Mouse (Mus musculus): ENCODE measurements around the gene Pet117. TPM values are rescaled to one million over a fixed set of nuclear protein-coding genes. Genes with fewer than 3 reads are reported as not detected.
"Not testable (repeated sequence)": the region's sequence is repeated elsewhere in the genome, so short reads cannot be mapped to it uniquely, and the experiment has no call there.

Gene Pet117
- total and polyA plus RNA-seq, 3 experiments: not detected

DNA sequence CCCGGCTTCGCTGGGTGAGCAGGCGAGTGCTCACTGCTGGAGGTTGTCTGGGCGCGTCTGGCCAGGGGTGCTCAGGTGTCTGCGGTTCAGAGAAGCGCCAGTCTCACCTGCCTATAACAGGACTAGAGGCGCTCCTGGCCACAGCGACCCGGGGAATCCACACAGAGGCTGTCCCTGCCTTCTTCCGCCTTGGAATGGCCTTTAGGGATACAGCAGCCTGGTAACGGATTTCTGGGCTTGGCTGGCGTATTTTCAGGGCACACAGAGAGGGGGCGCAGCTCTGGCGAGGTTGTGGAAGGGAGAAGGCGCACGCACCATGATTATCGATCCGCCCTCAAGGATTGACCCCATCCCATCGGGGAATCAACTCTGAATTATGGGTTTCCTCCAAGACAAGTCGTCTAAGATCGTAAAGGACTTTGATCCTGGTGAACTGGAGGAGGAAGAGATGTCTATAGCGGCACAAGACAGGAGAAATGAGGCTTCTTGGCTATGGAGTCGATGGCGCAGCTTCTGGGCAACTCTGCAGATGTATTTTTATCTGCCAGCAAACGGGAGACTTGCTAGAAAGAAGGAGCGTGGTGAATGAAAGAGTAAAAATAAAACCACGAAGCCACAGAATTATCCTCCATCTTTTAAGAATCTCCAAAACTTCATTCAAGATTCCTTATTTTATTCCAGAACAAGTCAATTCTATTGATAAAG, 35.5 kb upstream of the Pet117 start (continued):
- TF ChIP-seq UBTF (IDR thresholded peaks at IDR 0.05; ENCODE audit: borderline replicate concordance, insufficient read depth, low read depth, low read length) (no peak), ZC3H11A (IDR thresholded peaks at IDR 0.05; ENCODE audit: low read depth, low read length) (no peak), CHD2 (IDR thresholded peaks at IDR 0.05; ENCODE audit: low read length) (no peak)

DNA sequence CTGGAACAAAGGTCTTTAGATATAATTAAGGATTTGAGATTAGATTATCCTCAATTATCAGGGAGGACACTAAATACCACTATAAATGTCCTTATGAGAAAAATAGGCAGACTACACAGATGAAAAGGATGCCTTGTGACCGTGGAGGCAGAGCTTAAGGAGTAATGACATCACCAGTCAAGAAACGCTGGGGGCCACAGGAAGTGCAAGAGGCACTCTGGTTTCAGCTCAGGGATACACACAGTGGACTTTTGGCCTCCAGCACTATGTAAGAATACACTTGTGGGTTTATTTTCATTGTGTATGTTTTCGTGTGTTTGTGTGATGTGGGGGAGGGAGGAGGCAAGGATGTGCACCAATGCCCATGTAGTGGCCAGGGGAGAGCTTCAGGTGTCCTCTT, 31.6 kb upstream of the Pet117 start:
- TF ChIP-seq CTCF (IDR thresholded peaks at IDR 0.05 in 2 of 3, conservative IDR thresholded peaks at IDR 0.05 in 1 of 3; ENCODE audit: control insufficient read depth in 1 of 3, insufficient read depth in 1 of 3, low read depth in 2 of 3, low read length in 3 of 3, poor library complexity in 1 of 3, severe bottlenecking in 1 of 3) (no peak), TCF12 (IDR thresholded peaks at IDR 0.05; ENCODE audit: low read depth, low read length) (no peak)
- Histone ChIP-seq H3K4me1 (ENCODE audit: control insufficient read depth in 1 of 2, insufficient read depth in 2 of 2, low read length in 2 of 2) (peaks cover 0 to 2% of the 10 kb centered on the region in 2 experiments; a peak in 1 of 4 replicates), H3K27me3 (ENCODE audit: control insufficient read depth in 1 of 2, insufficient read depth in 2 of 2, low read length in 2 of 2) (peaks cover 0 to 2% of the 10 kb centered on the region in 2 experiments; a peak in 1 of 4 replicates), H3K27ac (ENCODE audit: control insufficient read depth, low read depth, low read length) (no peak overlapping the region), H3K9me3 (replicated peaks; ENCODE audit: insufficient read depth, low read length) (no peaks in the 10 kb centered on the region), H3K4me3 (ENCODE audit: control insufficient read depth in 1 of 2, insufficient read depth in 1 of 2, low read depth in 2 of 2, low read length in 2 of 2) (no peak overlapping the region), H3K9ac (ENCODE audit: control insufficient read depth, low read depth, low read length, poor library complexity, severe bottlenecking) (no peak overlapping the region), H3K79me2 (ENCODE audit: control insufficient read depth, insufficient read depth, low read length, poor library complexity) (no peaks in the 10 kb centered on the region), H3K36me3 (ENCODE audit: control insufficient read depth in 1 of 2, insufficient read depth in 2 of 2, low read length in 2 of 2) (no peaks in the 10 kb centered on the region)
- peak; percentile 9 for DNase-seq (ENCODE audit: low read depth, low spot score)

DNA sequence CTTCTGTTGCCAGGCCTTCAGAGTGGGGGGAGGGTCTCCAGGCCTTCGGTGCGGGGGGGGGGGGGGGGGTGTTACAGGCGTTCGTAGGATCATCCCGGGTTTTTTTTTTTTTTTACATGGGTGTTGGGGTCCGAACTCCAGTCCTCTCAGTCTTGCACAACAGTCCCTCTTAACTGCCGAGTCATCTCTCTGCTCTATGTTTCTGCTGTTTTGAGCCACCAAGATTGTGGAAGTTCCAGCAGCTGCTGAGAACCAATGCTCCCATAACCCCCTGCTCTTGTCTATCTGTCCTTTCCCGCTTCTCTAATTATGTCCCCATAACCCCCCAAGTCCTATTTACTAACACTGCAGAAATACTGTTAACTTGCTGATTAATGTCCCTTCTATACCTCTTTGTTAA, 31.1 kb upstream of the Pet117 start:
- Histone ChIP-seq H3K4me1 (ENCODE audit: control insufficient read depth in 1 of 2, insufficient read depth in 2 of 2, low read length in 2 of 2) (peaks cover 0 to 2% of the 10 kb centered on the region in 2 experiments; a peak in 1 of 4 replicates), H3K27ac (ENCODE audit: control insufficient read depth, low read depth, low read length) (no peak overlapping the region)

DNA sequence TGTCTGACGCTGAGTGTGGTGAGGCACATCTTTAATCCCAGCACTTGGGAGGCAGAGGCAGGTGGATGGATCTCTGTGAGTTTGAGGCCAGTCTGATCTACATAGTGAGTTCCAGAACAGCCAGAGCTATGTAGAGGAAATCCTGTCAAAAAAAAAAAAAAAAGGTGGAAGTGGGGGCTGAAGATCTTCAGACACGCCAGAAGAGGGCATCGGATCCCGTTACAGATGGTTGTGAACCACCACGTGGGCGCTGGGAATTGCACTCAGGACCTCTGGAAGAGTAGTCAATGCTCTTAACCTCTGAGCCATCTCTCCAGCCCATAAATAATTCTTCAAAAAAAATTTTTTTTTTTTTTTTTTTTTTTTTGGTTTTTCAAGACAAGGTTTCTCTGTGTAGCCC, 30.6 kb upstream of the Pet117 start:
- H3K36me3 ChIP-seq (ENCODE audit: control insufficient read depth in 1 of 2, insufficient read depth in 2 of 2, low read length in 2 of 2); H3K9ac ChIP-seq (ENCODE audit: control insufficient read depth, low read depth, low read length, poor library complexity, severe bottlenecking); H3K79me2 ChIP-seq (ENCODE audit: control insufficient read depth, insufficient read depth, low read length, poor library complexity); H3K9me3 ChIP-seq (replicated peaks; ENCODE audit: insufficient read depth, low read length); H3K27ac ChIP-seq (ENCODE audit: control insufficient read depth, low read depth, low read length); H3K27me3 ChIP-seq (ENCODE audit: control insufficient read depth in 1 of 2, insufficient read depth in 2 of 2, low read length in 2 of 2); H3K4me1 ChIP-seq (ENCODE audit: control insufficient read depth in 1 of 2, insufficient read depth in 2 of 2, low read length in 2 of 2); H3K4me3 ChIP-seq (ENCODE audit: control insufficient read depth in 1 of 2, insufficient read depth in 1 of 2, low read depth in 2 of 2, low read length in 2 of 2); DNase-seq (ENCODE audit: low read depth, low spot score): not testable (repeated sequence)
- TF ChIP-seq ZNF384 (IDR thresholded peaks at IDR 0.05; ENCODE audit: low read depth, low read length): 0 out of 2 replicates have a peak, but pooled peaks have one; percentile 35

More for the DNA sequence above, 31.1 kb upstream of the Pet117 start:
- Histone ChIP-seq H3K36me3 (ENCODE audit: control insufficient read depth in 1 of 2, insufficient read depth in 2 of 2, low read length in 2 of 2) (no peaks in the 10 kb centered on the region), H3K9me3 (replicated peaks; ENCODE audit: insufficient read depth, low read length) (no peaks in the 10 kb centered on the region), H3K27me3 (ENCODE audit: control insufficient read depth in 1 of 2, insufficient read depth in 2 of 2, low read length in 2 of 2) (peaks cover 0 to 2% of the 10 kb centered on the region in 2 experiments; a peak in 1 of 4 replicates), H3K4me3 (ENCODE audit: control insufficient read depth in 1 of 2, insufficient read depth in 1 of 2, low read depth in 2 of 2, low read length in 2 of 2) (no peak overlapping the region), H3K9ac (ENCODE audit: control insufficient read depth, low read depth, low read length, poor library complexity, severe bottlenecking) (no peak overlapping the region), H3K79me2 (ENCODE audit: control insufficient read depth, insufficient read depth, low read length, poor library complexity) (no peaks in the 10 kb centered on the region)
- DNase-seq (ENCODE audit: low read depth, low spot score): peak; percentile 36
- no peak for TF ChIP-seq USF1 (IDR thresholded peaks at IDR 0.05; ENCODE audit: low read depth, low read length)
- no peak for TF ChIP-seq ZC3H11A (IDR thresholded peaks at IDR 0.05; ENCODE audit: low read depth, low read length)
- no peak for TF ChIP-seq CHD1 (IDR thresholded peaks at IDR 0.05; ENCODE audit: low read depth, low read length)
- no peak for TF ChIP-seq POLR2A (IDR thresholded peaks at IDR 0.05; ENCODE audit: control insufficient read depth in 1 of 2, insufficient read depth in 1 of 2, low read depth in 1 of 2, low read length in 2 of 2, poor library complexity in 1 of 2)
- no peak for TF ChIP-seq ETS1 (IDR thresholded peaks at IDR 0.05; ENCODE audit: low read depth, low read length)
- TF ChIP-seq E2F4 (IDR thresholded peaks at IDR 0.05; ENCODE audit: borderline replicate concordance, low read depth, low read length): no peak
- no peak for TF ChIP-seq JUND (IDR thresholded peaks at IDR 0.05; ENCODE audit: low read depth, low read length)
- TF ChIP-seq ZNF384 (IDR thresholded peaks at IDR 0.05; ENCODE audit: low read depth, low read length): no peak
- no peak for TF ChIP-seq EP300 (IDR thresholded peaks at IDR 0.05; ENCODE audit: low read depth in 1 of 2, low read length in 2 of 2)

All from MEL (cell line).